Comparison of ENCODE assay signal across 8 mouse cellular contexts in the genomic region with DNA sequence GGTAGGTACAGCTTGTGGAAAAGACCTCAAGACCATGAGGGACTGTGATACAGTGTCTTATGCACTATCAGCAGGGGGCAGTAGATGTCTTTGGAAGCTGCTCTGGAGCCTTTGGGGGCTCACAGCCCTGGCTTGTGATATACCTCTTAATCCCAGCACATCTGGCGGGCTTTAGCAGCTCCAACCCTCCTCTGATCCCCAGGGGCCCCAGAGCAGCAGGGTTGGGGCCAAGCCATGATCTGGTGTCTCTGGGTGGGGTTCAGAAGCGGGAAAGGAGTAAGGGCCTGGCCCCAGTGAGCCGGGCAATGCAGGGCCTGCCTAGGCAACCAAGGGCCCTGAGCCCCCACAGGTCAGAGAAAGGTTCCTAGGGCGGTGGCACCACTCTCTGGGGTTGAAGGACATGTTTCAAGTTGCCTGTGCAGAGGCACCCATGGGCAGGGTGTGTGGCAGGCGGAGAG. TPM values are rescaled to one million over a fixed set of nuclear protein-coding genes. Genes with fewer than 3 reads are reported as not detected.
DNase-seq lines count a peak whose midpoint lies in the region; ATAC-seq and TF ChIP-seq lines count a peak whose summit lies in the region.

No protein-coding gene starts in this region.

- ATAC-seq in Patski = peak; percentile 17
- ATAC-seq in forebrain, embryonic 14.5 days = peak; percentile 55; the same call in 1 of the 2 replicates
- ATAC-seq in liver, embryonic 13.5 days (ENCODE audit: low read depth) = no peak
- no peak for ATAC-seq in megakaryocyte-erythroid progenitor cell, adult 5-6 weeks (replicated peaks; ENCODE audit: low FRiP score, low TSS enrichment, poor library complexity, severe bottlenecking)

- no peak overlapping the region for H3K4me3 ChIP-seq in layer of hippocampus, adult 2 months
- no peak overlapping the region for H3K4me3 ChIP-seq in forebrain, embryonic 14.5 days (ENCODE audit: low read depth, low read length)
- H3K4me3 ChIP-seq in hindbrain, embryonic 10.5 days = no peak overlapping the region
- no peak overlapping the region for H3K4me3 ChIP-seq in liver, embryonic 13.5 days (replicated peaks)

- H3K36me3 ChIP-seq in forebrain, embryonic 14.5 days (ENCODE audit: control insufficient read depth, insufficient read depth, low read length) = no peaks in the 10 kb centered on the region
- no peaks in the 10 kb centered on the region for H3K36me3 ChIP-seq in hindbrain, embryonic 10.5 days
- H3K36me3 ChIP-seq in liver, embryonic 13.5 days = no peaks in the 10 kb centered on the region

- CTCF ChIA-PET in Patski (lab: Charles Lee) = interaction anchor here (0.6 to 6.9 kb wide), 12 partner anchors 8 to 122 kb away, joined by 3 to 57 read pairs (median 4); no protein-coding TSS in a partner anchor

- peak in 1 of 2 experiments; percentile 51 for DNase-seq in layer of hippocampus, adult 2 months (ENCODE audit: low spot score in 2 of 2)
- DNase-seq in layer of hippocampus, adult 9-11 months = no peak
- DNase-seq in Patski (ENCODE audit: low read depth, low spot score) = no peak
- peak; percentile 77 for DNase-seq in forebrain, embryonic 14.5 days (ENCODE audit: low spot score)
- peak; percentile 61 for DNase-seq in hindbrain, embryonic 10.5 days (ENCODE audit: low spot score)
- no peak for DNase-seq in liver, embryonic 13.5 days
- peak; percentile 71 for DNase-seq in retina, postnatal 1 day

- no peaks in the 10 kb centered on the region for H3K27me3 ChIP-seq in Patski
- H3K27me3 ChIP-seq in forebrain, embryonic 14.5 days (replicated peaks; ENCODE audit: control insufficient read depth, insufficient read depth, low read length) = no peaks in the 10 kb centered on the region
- peaks cover 4% of the 10 kb centered on the region; the same call in 1 of the 2 replicates for H3K27me3 ChIP-seq in hindbrain, embryonic 10.5 days (ENCODE audit: insufficient read depth, poor library complexity, severe bottlenecking)
- H3K27me3 ChIP-seq in liver, embryonic 13.5 days = no peaks in the 10 kb centered on the region

- no peaks in the 10 kb centered on the region for H3K9me3 ChIP-seq in forebrain, embryonic 14.5 days (replicated peaks; ENCODE audit: control insufficient read depth, low read length)
- H3K9me3 ChIP-seq in hindbrain, embryonic 10.5 days = no peaks in the 10 kb centered on the region
- no peaks in the 10 kb centered on the region for H3K9me3 ChIP-seq in liver, embryonic 13.5 days (replicated peaks)

- H3K4me1 ChIP-seq in forebrain, embryonic 14.5 days (ENCODE audit: control insufficient read depth, insufficient read depth, low read length) = no peaks in the 10 kb centered on the region
- H3K4me1 ChIP-seq in hindbrain, embryonic 10.5 days (replicated peaks) = peaks cover 21% of the 10 kb centered on the region
- H3K4me1 ChIP-seq in liver, embryonic 13.5 days (replicated peaks) = peaks cover 4% of the 10 kb centered on the region; the same call in 1 of the 2 replicates

- H3K9ac ChIP-seq in forebrain, embryonic 14.5 days (ENCODE audit: low read length) = no peak overlapping the region
- H3K9ac ChIP-seq in liver, embryonic 13.5 days = no peak overlapping the region

- H3K4me2 ChIP-seq in forebrain, embryonic 14.5 days (ENCODE audit: low read length) = no peak overlapping the region
- H3K4me2 ChIP-seq in liver, embryonic 13.5 days = no peak overlapping the region

- POLR2A ChIA-PET in Patski (lab: Charles Lee) = no interaction called here

- in situ Hi-C loops in Patski (cut with MboI; ENCODE audit: low pct_unique_long_range_greater_than_20kb) = loop anchor here (5.0 kb wide), 2 partner anchors 57 to 237 kb away; a partner anchor contains a TSS

- peak; percentile 83 for TF ChIP-seq CTCF in layer of hippocampus, adult 2 months (conservative IDR thresholded peaks at IDR 0.05)
- no peak for TF ChIP-seq CTCF in Patski (IDR thresholded peaks at IDR 0.05)

- H3K27ac ChIP-seq in layer of hippocampus, adult 2 months = no peak overlapping the region
- H3K27ac ChIP-seq in forebrain, embryonic 14.5 days (ENCODE audit: low read depth, low read length) = no peak overlapping the region
- H3K27ac ChIP-seq in hindbrain, embryonic 10.5 days = peak overlapping the region; percentile 82
- peak overlapping the region; percentile 2; the same call in 1 of the 2 replicates for H3K27ac ChIP-seq in liver, embryonic 13.5 days

- 70% methylated on average over 5 of the region's 5 CpGs for WGBS in forebrain, embryonic 14.5 days
- 59% methylated on average over 5 of the region's 5 CpGs for WGBS in hindbrain, embryonic 10.5 days
- WGBS in liver, embryonic 13.5 days (ENCODE audit: insufficient replicate concordance) = 54% methylated on average over 5 of the region's 5 CpGs

RNA-seq across cellular contexts. Expression of a gene that starts 0.9 kb away (rescaled TPM):
- not detected for total RNA-seq in layer of hippocampus, adult 2 months (2021)
- 1.5 TPM for polyA plus RNA-seq in Patski (2021)
- 0.67 and 0.82 TPM in 2 replicates for polyA plus RNA-seq in forebrain, embryonic 14.5 days (2014; fragmentation: Nextera tagmentation; extraction: Ambion mirVana)
- polyA plus RNA-seq in hindbrain, embryonic 10.5 days (2016; fragmentation: Nextera tagmentation; extraction: Ambion mirVana) = 1.2 and 1.3 TPM in 2 replicates
- 3.4 and 4.3 TPM in 2 replicates for polyA plus RNA-seq in liver, embryonic 13.5 days (2015; fragmentation: Nextera tagmentation; extraction: Ambion mirVana)
- not detected in 2 replicates for total RNA-seq in megakaryocyte-erythroid progenitor cell, adult 5-6 weeks (2014; fragmentation: Nextera tagmentation)
- total RNA-seq in megakaryocyte-erythroid progenitor cell, adult 5-6 weeks (2017) = 0.99 and 18.9 TPM in 2 replicates

RNA-seq across cellular contexts. Expression of a gene that starts 6.0 kb away (rescaled TPM):
- not detected for total RNA-seq in layer of hippocampus, adult 2 months (2021)
- 11.5 TPM for polyA plus RNA-seq in Patski (2021)
- not detected in 2 replicates for polyA plus RNA-seq in forebrain, embryonic 14.5 days (2014; fragmentation: Nextera tagmentation; extraction: Ambion mirVana)
- not detected in 2 replicates for polyA plus RNA-seq in hindbrain, embryonic 10.5 days (2016; fragmentation: Nextera tagmentation; extraction: Ambion mirVana)
- polyA plus RNA-seq in liver, embryonic 13.5 days (2015; fragmentation: Nextera tagmentation; extraction: Ambion mirVana) = not detected in 2 replicates
- 2.0 TPM in 1 of 2 replicates, not detected in the other for total RNA-seq in megakaryocyte-erythroid progenitor cell, adult 5-6 weeks (2014; fragmentation: Nextera tagmentation)
- total RNA-seq in megakaryocyte-erythroid progenitor cell, adult 5-6 weeks (2017) = not detected in 2 replicates

RNA-seq across cellular contexts. Expression of a gene that starts 19.9 kb away (rescaled TPM):
- total RNA-seq in layer of hippocampus, adult 2 months (2021) = 1 to 10 TPM; 1.4 to 1.7 TPM
- polyA plus RNA-seq in Patski (2021) = 15.5 TPM
- 5.8 and 5.9 TPM in 2 replicates for polyA plus RNA-seq in forebrain, embryonic 14.5 days (2014; fragmentation: Nextera tagmentation; extraction: Ambion mirVana)
- polyA plus RNA-seq in hindbrain, embryonic 10.5 days (2016; fragmentation: Nextera tagmentation; extraction: Ambion mirVana) = 17.9 and 19.4 TPM in 2 replicates
- 14.2 and 15.5 TPM in 2 replicates for polyA plus RNA-seq in liver, embryonic 13.5 days (2015; fragmentation: Nextera tagmentation; extraction: Ambion mirVana)
- 16.9 and 39.8 TPM in 2 replicates for total RNA-seq in megakaryocyte-erythroid progenitor cell, adult 5-6 weeks (2014; fragmentation: Nextera tagmentation)
- total RNA-seq in megakaryocyte-erythroid progenitor cell, adult 5-6 weeks (2017) = 12.1 and 42.5 TPM in 2 replicates

RNA-seq across cellular contexts. Expression of a gene that starts 52.8 kb away (rescaled TPM):
- 100 to 1,000 TPM; 291 to 297 TPM for total RNA-seq in layer of hippocampus, adult 2 months (2021)
- polyA plus RNA-seq in Patski (2021) = 3,389 TPM
- 261 and 263 TPM in 2 replicates for polyA plus RNA-seq in forebrain, embryonic 14.5 days (2014; fragmentation: Nextera tagmentation; extraction: Ambion mirVana)
- 159 and 198 TPM in 2 replicates for polyA plus RNA-seq in hindbrain, embryonic 10.5 days (2016; fragmentation: Nextera tagmentation; extraction: Ambion mirVana)
- polyA plus RNA-seq in liver, embryonic 13.5 days (2015; fragmentation: Nextera tagmentation; extraction: Ambion mirVana) = 297 and 306 TPM in 2 replicates
- 129 and 174 TPM in 2 replicates for total RNA-seq in megakaryocyte-erythroid progenitor cell, adult 5-6 weeks (2014; fragmentation: Nextera tagmentation)
- total RNA-seq in megakaryocyte-erythroid progenitor cell, adult 5-6 weeks (2017) = 136 and 174 TPM in 2 replicates

RNA-seq across cellular contexts. Expression of a gene that starts 58.0 kb away (rescaled TPM):
- not detected for total RNA-seq in layer of hippocampus, adult 2 months (2021)
- polyA plus RNA-seq in Patski (2021) = 0.22 TPM
- 0.42 and 0.53 TPM in 2 replicates for polyA plus RNA-seq in forebrain, embryonic 14.5 days (2014; fragmentation: Nextera tagmentation; extraction: Ambion mirVana)
- polyA plus RNA-seq in hindbrain, embryonic 10.5 days (2016; fragmentation: Nextera tagmentation; extraction: Ambion mirVana) = 1.1 and 3.0 TPM in 2 replicates
- polyA plus RNA-seq in liver, embryonic 13.5 days (2015; fragmentation: Nextera tagmentation; extraction: Ambion mirVana) = 1.6 and 2.6 TPM in 2 replicates
- not detected in 2 replicates for total RNA-seq in megakaryocyte-erythroid progenitor cell, adult 5-6 weeks (2014; fragmentation: Nextera tagmentation)
- not detected in 2 replicates for total RNA-seq in megakaryocyte-erythroid progenitor cell, adult 5-6 weeks (2017)

Comparison
In these comparisons a context has a peak if more than half of its experiments do, and no peak if none do; other contexts are left out.
1. DNase-seq: peak in forebrain, embryonic 14.5 days (single experiment), hindbrain, embryonic 10.5 days (single experiment) and retina, postnatal 1 day (single experiment); none in layer of hippocampus, adult 9-11 months (single experiment), Patski (single experiment) and liver, embryonic 13.5 days (single experiment).
2. H3K27ac ChIP-seq: peak in hindbrain, embryonic 10.5 days (single experiment) and liver, embryonic 13.5 days (single experiment); none in layer of hippocampus, adult 2 months (single experiment) and forebrain, embryonic 14.5 days (single experiment).
3. ATAC-seq: peak in Patski (single experiment) and forebrain, embryonic 14.5 days (single experiment); none in liver, embryonic 13.5 days (single experiment) and megakaryocyte-erythroid progenitor cell, adult 5-6 weeks (single experiment).
4. RNA of a gene that starts 6.0 kb away (polyA plus RNA-seq): 11.5 TPM in Patski (single experiment); not detected in hindbrain, embryonic 10.5 days, not detected in liver, embryonic 13.5 days and not detected in forebrain, embryonic 14.5 days; every median in the first group is over 10 times any median in the second.